Mouse (Mus musculus) heart, adult 2 months (tissue): ENCODE measurements around the gene Ptpre. TPM values are rescaled to one million over a fixed set of nuclear protein-coding genes. Genes with fewer than 3 reads are reported as not detected.

Experiments
- DNase-seq, 2 experiments: peaks; one replicate each; pipeline ENCODE4 v3.0.0; 2021
- H3K27ac ChIP-seq: fragments of 200-600 bp; 2 replicates; pipeline ENCODE4 v1.8.1; 2022
- H3K27me3 ChIP-seq: fragments of 200-500 bp; 2 replicates; pipeline ENCODE4 v1.6.1; 2012; ENCODE audit warnings: mild to moderate bottlenecking, low read length, inconsistent platforms, mixed read lengths; ENCODE audit not compliant: control insufficient read depth, insufficient read depth
- H3K36me3 ChIP-seq: fragments of 200-500 bp; 2 replicates; pipeline ENCODE4 v1.6.1; 2012; ENCODE audit warnings: low read length, inconsistent platforms; ENCODE audit not compliant: control insufficient read depth, insufficient read depth
- H3K4me1 ChIP-seq: fragments of 200-500 bp; 2 replicates; pipeline ENCODE4 v1.6.1; 2011; ENCODE audit warnings: low read length; ENCODE audit not compliant: control insufficient read depth, insufficient read depth
- H3K4me3 ChIP-seq: fragments of 200-600 bp; 2 replicates; pipeline ENCODE4 v1.8.1; 2022
- H3K79me2 ChIP-seq: fragments of 200-500 bp; replicated peaks from 2 replicates; pipeline ENCODE4 v1.6.1; 2012; ENCODE audit warnings: mild to moderate bottlenecking, inconsistent platforms, low read length, moderate library complexity, mixed read lengths; ENCODE audit not compliant: control insufficient read depth, insufficient read depth
- H3K9ac ChIP-seq: fragments of 200-500 bp; 2 replicates; pipeline ENCODE4 v1.6.1; 2012; ENCODE audit warnings: low read depth, mild to moderate bottlenecking, control low read depth, inconsistent platforms, low read length, mixed read lengths
- CTCF ChIP-seq: fragments of 200-600 bp; IDR thresholded peaks from 2 replicates; pipeline ENCODE4 v1.8.1; 2022; ENCODE audit warnings: antibody characterized with exemption, mild to moderate bottlenecking, moderate library complexity
- EP300 ChIP-seq: fragments of 200-500 bp; IDR thresholded peaks from 2 replicates; pipeline ENCODE4 v1.6.1; 2011; ENCODE audit warnings: low read depth, low read length, control low read depth; ENCODE audit not compliant: insufficient read depth
- POLR2A ChIP-seq: fragments of 200-500 bp; IDR thresholded peaks from 2 replicates; pipeline ENCODE4 v1.6.1; 2011; ENCODE audit warnings: mild to moderate bottlenecking, low read depth, low read length, control low read depth; ENCODE audit not compliant: insufficient read depth
- WGBS: fragments of 180-500 bp; shearing (Covaris S2); methylation state at CpG from one replicate; pipeline ENCODE4 v1.1.7; 2018; 5-methylcytosine and 5-hydroxymethylcytosine counted together
- intact Hi-C: fragments of 180-260 bp; cut with DNase I; formaldehyde crosslinking; loops from one replicate; pipeline ENCODE4 v1.15.1; 2025
- polyA plus RNA-seq: library from polyadenylated mRNA; depleted of rRNA; stranded (reverse); fragments of >200 nt; gene quantifications from 2 replicates; pipeline ENCODE4 v1.2.3, GENCODE M21; 2012
- total RNA-seq, 2 experiments: library from RNA; stranded (reverse); gene quantifications; 2 replicates each; pipeline ENCODE4 v1.2.3; 2021

The Ptpre gene
- total and polyA plus RNA-seq, 3 experiments, result 2.8 to 4.1 (median 3.1) TPM

GRCm38 (mm10) chr7:135617776-135618175 lies 80.5 kb downstream of the Ptpre start:
- no peaks in the 10 kb centered on the region for H3K36me3 ChIP-seq
- DNase-seq, result no peak
- H3K79me2 ChIP-seq, result no peaks in the 10 kb centered on the region
- H3K27me3 ChIP-seq, result no peaks in the 10 kb centered on the region
- H3K27ac ChIP-seq, result no peak overlapping the region
- no peaks in the 10 kb centered on the region for H3K4me1 ChIP-seq
- WGBS, result 84% methylated on average over 11 of the region's 11 CpGs
- intact Hi-C loops, result loop anchor here (2.0 kb wide), 1 partner anchor 81 kb away; the partner anchor contains the start of gene Ptpre
- no peak overlapping the region for H3K4me3 ChIP-seq
- TF ChIP-seq CTCF, result no peak
- no peak for TF ChIP-seq POLR2A
- TF ChIP-seq EP300, result no peak
- no peak overlapping the region for H3K9ac ChIP-seq

GRCm38 (mm10) chr7:135621649-135622048 lies 84.4 kb downstream of the Ptpre start:
- 66% methylated on average over 6 of the region's 6 CpGs for WGBS
- intact Hi-C loops, result no loop called here

GRCm38 (mm10) chr7:135622241-135622640 lies 85.0 kb downstream of the Ptpre start:
- Histone ChIP-seq H3K9ac (no peak overlapping the region), H3K79me2 (no peaks in the 10 kb centered on the region), H3K27me3 (no peaks in the 10 kb centered on the region), H3K36me3 (no peaks in the 10 kb centered on the region), H3K4me1 (no peaks in the 10 kb centered on the region), H3K27ac (no peak overlapping the region), H3K4me3 (no peak overlapping the region)
- intact Hi-C loops, result no loop called here
- DNase-seq, result no peak
- TF ChIP-seq CTCF (no peak), POLR2A (no peak), EP300 (no peak)

More at GRCm38 (mm10) chr7:135621649-135622048, 84.4 kb downstream of the Ptpre start:
- H3K4me3 ChIP-seq, result no peak overlapping the region
- H3K9ac ChIP-seq, result no peak overlapping the region
- no peaks in the 10 kb centered on the region for H3K27me3 ChIP-seq
- H3K27ac ChIP-seq, result no peak overlapping the region
- no peak for DNase-seq
- H3K79me2 ChIP-seq, result no peaks in the 10 kb centered on the region
- H3K4me1 ChIP-seq, result no peaks in the 10 kb centered on the region
- H3K36me3 ChIP-seq, result no peaks in the 10 kb centered on the region
- no peak for TF ChIP-seq POLR2A
- no peak for TF ChIP-seq EP300
- no peak for TF ChIP-seq CTCF

GRCm38 (mm10) chr7:135624854-135625253 lies 87.6 kb downstream of the Ptpre start:
- Histone ChIP-seq H3K36me3 (no peaks in the 10 kb centered on the region), H3K4me1 (no peaks in the 10 kb centered on the region), H3K79me2 (no peaks in the 10 kb centered on the region), H3K4me3 (no peak overlapping the region), H3K9ac (no peak overlapping the region), H3K27me3 (no peaks in the 10 kb centered on the region), H3K27ac (no peak overlapping the region)
- WGBS, result 74% methylated on average over 3 of the region's 3 CpGs
- intact Hi-C loops, result loop anchor here (1.0 kb wide), 1 partner anchor 88 kb away; the partner anchor contains the start of gene Ptpre
- DNase-seq, result no peak
- TF ChIP-seq POLR2A (no peak), CTCF (peak; percentile 86)

GRCm38 (mm10) chr7:135628363-135628762 lies 91.1 kb downstream of the Ptpre start:
- Histone ChIP-seq H3K4me3 (no peak overlapping the region), H3K27ac (no peak overlapping the region), H3K9ac (no peak overlapping the region), H3K36me3 (no peaks in the 10 kb centered on the region), H3K27me3 (no peaks in the 10 kb centered on the region), H3K4me1 (no peaks in the 10 kb centered on the region), H3K79me2 (no peaks in the 10 kb centered on the region)
- TF ChIP-seq CTCF, result no peak
- no peak for TF ChIP-seq POLR2A
- TF ChIP-seq EP300, result no peak
- no peak for DNase-seq
- WGBS, result 80% methylated on average over 7 of the region's 7 CpGs
- intact Hi-C loops, result no loop called here

DNA sequence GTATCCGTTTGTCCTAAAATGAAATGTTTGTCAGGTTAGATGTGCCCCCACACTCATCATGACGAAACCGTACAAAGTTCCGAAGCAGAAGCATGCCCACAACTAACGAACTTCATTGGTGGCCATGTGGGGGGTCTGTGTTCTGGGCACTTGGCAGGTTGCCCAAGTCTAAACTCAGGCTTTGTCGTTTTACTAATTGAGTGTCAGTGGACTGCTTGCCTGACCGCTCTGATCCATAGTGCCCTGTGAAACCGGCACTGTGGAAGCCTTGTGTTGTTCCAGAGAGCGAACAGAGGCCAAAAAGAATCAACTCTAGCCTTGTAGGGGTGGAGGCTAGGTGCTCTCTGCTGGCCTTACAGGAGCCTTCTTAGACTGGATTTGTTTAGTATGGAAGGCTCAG lies 91.7 kb downstream of the Ptpre start:
- WGBS, result 79% methylated on average over 9 of the region's 9 CpGs
- no peaks in the 10 kb centered on the region for H3K36me3 ChIP-seq
- H3K79me2 ChIP-seq, result no peaks in the 10 kb centered on the region
- intact Hi-C loops, result no loop called here
- no peak overlapping the region for H3K4me3 ChIP-seq
- TF ChIP-seq CTCF (no peak), POLR2A (no peak), EP300 (no peak)
- no peak for DNase-seq
- no peak overlapping the region for H3K9ac ChIP-seq
- no peak overlapping the region for H3K27ac ChIP-seq
- H3K27me3 ChIP-seq, result no peaks in the 10 kb centered on the region
- H3K4me1 ChIP-seq, result no peaks in the 10 kb centered on the region
